In the genomic region with DNA sequence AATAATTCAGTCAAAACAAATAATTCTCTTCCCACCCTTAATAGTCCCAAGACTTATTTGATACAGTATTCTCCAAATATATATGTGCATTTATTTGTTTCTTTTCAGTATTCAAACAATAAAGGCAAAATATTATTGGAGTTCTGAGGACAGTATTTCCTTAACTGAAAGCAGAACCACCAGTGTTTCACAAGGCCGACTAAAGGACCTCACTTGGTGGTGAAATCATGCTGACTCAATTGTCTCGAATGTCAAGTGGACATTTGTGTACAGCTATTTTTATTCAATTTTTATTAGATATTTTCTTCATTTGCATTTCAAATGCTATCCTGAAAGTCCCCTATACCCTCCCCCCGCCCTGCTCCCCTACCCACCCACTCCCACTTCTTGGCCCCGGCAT, we compare ENCODE assay signal across 19 mouse cellular contexts.
"Had no signal": no experiment of that assay in that cellular context is flagged by ENCODE, and none has a peak within 500 bp of the region (broad histone marks: within the 10 kb centered on the region; RNA-seq: fewer than 3 reads in every experiment).

No protein-coding gene starts in this region.

- DNase-seq: kidney, adult 2 months; kidney, postnatal 25 days; layer of hippocampus, adult 9-11 months; liver, embryonic 13.5 days; lung, embryonic 14.5 days; lung, postnatal 10 days; right cerebral cortex, adult 18-20 months; right cerebral cortex, postnatal 14 days; right cerebral cortex, postnatal 4 days; thymus, postnatal 25 days had no signal

- H3K27ac ChIP-seq: kidney, postnatal 0 days; layer of hippocampus, adult 2 months; left cerebral cortex, adult 2 months; liver, embryonic 13.5 days; midbrain, embryonic 12.5 days; midbrain, embryonic 15.5 days; neural tube, embryonic 13.5 days; stomach, embryonic 15.5 days had no signal

- ATAC-seq: intestine, postnatal 0 days; midbrain, embryonic 15.5 days had no signal

- H3K4me3 ChIP-seq: layer of hippocampus, adult 2 months; left cerebral cortex, adult 2 months; liver, embryonic 13.5 days; midbrain, embryonic 12.5 days; midbrain, embryonic 15.5 days; myocyte; neural tube, embryonic 13.5 days; stomach, embryonic 15.5 days had no signal
